Mouse (Mus musculus) adrenal gland (tissue): ENCODE data around the gene 4931428F04Rik.

Experiments
- intact Hi-C: fragments of 180-260 bp; cut with DNase I; formaldehyde crosslinking; loops from one replicate; pipeline ENCODE4 v1.15.1; 2025

The 4931428F04Rik gene

GRCm38 (mm10) chr8:105264024-105264982 lies 25.4 kb downstream of the 4931428F04Rik start, which contains the start of the genes Tradd and Fbxl8:
Tradd (minus strand) TSS chr8:105264609.
Fbxl8 (plus strand) TSS chr8:105264648.
- intact Hi-C loops: loop anchor here (5.0 kb wide), 1 partner anchor 37 kb away; the partner anchor contains the start of gene D230025D16Rik

GRCm38 (mm10) chr8:105263244-105263912 lies 26.3 kb downstream of the 4931428F04Rik start:
- intact Hi-C loops: loop anchor here (5.0 kb wide), 1 partner anchor 36 kb away; the partner anchor contains the start of gene D230025D16Rik

DNA sequence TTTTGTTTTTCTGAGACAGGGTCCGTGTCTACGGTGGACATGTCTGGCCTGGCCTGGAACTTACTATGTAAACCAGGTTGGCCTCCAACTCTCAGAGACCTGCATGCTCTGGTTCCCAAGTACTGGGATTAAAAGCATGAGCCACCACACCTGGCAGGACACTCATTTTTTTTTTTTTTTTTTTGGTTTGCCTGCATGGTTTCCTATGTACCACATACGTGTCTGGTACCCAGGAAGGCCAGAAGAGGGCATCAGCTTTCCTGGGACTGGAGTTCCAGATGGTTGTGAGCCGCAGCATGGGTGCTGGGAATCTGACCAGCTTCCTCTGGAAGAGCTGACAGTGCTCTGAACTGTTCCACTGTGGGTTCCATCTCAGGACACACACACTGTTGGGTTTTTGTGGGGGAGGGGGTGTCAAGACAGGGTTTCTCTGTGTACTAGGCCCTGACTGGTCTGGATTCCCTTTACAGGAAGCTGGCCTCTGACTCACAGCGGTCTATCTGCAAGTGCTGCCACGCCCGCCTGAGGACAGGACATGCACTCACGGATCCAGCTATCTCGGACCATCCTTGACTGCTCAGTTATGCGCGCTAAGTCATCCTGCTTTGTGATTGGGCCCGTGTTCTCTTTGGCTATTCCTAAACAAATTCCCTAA lies 28.2 kb downstream of the 4931428F04Rik start:
- intact Hi-C loops: loop anchor here (5.0 kb wide), 1 partner anchor 34 kb away; the partner anchor contains the start of gene D230025D16Rik

DNA sequence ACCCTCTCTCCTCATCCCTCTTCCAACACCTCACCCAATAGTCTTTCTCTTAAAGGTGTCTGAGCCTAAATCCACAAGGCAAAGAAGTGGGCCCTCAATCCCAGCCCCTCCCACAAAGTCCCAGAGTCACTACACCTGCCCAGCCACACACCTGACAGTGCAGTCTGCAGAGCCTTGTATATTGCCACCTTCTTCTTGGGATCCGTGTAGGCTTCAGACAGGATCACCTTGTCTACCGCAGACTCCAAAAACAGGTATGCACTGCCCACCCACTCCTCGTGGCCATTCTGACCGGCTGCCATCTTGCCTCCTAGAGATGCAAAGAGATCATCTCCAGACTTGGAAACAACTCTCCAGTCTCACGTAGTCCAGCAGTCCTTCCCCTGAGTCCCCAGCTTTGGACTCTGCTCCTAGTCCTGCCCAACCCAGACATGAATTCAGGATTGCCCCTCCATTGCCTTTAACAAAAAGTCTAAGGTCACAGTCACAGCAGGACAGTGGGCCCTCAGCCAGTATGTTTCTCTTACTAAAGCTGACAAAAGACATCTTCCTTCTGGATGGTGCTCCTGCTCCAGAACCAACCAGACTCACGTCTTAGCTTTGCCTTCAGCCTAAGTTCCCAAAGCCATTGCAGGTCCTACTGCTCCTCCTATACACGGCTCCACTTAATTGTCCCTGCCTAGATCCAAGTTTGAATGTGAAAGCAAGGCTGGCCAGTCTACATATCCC lies 29.1 kb downstream of the 4931428F04Rik start:
- intact Hi-C loops: loop anchor here (5.0 kb wide), 1 partner anchor 33 kb away; the partner anchor contains the start of gene D230025D16Rik

- intact Hi-C loops: loop anchor here (5.0 kb wide), 2 partner anchors 33 to 138 kb away; partner anchors contain the start of gene D230025D16Rik
These were observed 29.8 kb downstream of the 4931428F04Rik start for GRCm38 (mm10) chr8:105259721-105260320.

GRCm38 (mm10) chr8:105258911-105259720 lies 30.5 kb downstream of the 4931428F04Rik start:
- intact Hi-C loops: loop anchor here (5.0 kb wide), 1 partner anchor 137 kb away; no protein-coding TSS in a partner anchor

- intact Hi-C loops: loop anchor here (5.0 kb wide), 1 partner anchor 135 kb away; no protein-coding TSS in a partner anchor
These were observed 32.1 kb downstream of the 4931428F04Rik start for GRCm38 (mm10) chr8:105257318-105258114.

DNA sequence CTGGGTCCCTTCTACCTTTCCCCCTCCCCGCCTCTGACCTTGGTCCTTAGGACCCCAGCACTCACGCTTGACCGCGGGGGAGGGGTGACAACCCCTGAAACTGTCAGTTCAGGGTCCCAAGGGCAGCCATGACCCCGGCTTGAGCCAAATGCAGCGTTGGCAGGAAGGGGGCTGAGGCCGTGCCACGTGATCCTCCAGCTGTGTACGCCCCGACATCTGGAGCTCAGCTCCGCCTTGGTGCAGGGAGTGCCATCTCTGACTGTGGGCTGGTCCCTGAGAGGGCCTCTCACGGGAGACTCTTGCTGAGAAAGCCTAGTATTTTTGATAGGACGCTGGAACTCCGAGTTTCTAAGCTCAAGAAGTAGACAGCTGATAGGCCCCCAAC lies 34.7 kb downstream of the 4931428F04Rik start, which contains the start of gene B3gnt9:
Gene B3gnt9 (minus strand): TSS at position 188 of the 385 bp plus-strand sequence.
- intact Hi-C loops: loop anchor here (5.0 kb wide), 1 partner anchor 133 kb away; no protein-coding TSS in a partner anchor

DNA sequence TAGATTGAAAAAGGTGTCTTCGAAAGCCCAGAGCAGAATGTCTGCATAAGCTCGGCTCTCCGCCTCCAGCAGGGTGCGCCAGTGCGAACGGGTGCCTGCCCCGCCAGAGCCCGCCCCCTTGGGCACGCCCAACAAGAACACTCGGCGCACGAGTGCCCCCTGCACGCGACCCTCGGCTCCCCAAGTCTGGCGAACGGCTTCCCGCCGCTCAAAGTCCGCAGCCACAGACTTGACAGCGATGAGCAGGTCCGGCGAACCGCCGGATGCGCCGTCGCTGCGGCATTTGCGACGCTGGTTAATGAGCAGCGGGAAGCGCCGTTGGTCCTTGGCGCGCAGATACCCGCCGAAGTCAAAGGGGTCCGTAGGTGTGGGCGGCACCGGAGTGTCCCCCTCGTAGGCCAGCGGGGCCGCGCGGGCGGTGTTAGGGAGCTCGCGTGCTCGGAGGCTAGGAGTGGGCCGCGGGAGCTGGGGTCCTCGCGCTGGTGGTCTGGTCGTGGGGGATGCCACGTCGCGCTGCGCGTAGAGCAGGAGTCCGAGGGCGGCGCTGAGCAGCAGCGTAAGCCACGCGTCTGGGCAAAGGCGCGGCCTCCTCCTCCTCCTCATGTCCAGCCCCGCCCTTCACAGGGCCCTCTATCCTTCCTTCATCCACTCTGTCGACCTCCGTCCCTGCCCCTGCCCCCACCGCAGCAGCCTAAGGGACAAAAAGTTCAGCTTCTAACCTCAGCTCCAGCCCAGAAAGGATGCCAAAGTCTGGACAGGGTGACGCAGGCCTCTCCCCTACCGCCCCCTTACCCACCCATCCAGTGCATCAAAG lies 35.3 kb downstream of the 4931428F04Rik start:
- intact Hi-C loops: no loop called here

GRCm38 (mm10) chr8:105253766-105254151 lies 35.9 kb downstream of the 4931428F04Rik start:
- intact Hi-C loops: no loop called here

DNA sequence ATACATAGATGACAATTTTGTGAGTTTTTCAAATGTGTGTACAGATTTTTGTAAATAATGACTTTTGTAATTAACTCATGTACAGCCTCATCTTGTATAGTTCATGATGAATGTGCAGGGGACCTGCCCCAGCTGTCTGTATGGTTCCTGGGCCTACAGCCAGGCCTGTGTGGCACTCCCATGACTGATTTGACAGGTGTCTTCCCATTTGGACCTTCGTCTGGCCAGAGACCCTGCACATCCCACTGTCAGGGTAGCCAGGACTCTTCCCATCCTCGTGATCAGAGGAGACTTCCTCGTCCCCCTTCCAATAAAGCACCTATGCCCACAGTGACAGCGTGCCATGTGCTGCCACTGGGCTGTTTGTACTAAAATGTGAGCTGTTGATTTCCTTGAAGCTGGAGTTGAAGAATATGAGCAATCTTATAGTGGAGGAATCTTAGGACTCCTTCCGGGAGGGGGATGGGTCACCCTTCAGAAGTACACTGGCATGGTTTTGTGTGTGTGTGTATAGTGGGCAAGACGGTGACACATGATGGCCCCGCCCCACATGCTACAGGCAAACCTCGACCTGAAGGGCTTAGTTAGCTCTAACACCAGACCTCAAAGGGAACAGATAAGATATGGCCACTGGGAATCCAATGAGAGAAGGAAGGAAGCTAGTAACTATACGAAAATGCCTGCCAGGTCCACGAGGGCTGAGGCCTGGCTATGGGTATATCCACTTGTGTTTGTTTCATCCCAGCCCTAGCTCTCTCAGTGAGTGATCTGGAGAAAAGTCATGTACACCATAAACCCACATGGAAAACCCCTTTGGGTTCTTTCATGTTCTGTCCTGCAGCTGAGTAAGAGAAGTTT lies 36.8 kb downstream of the 4931428F04Rik start:
- intact Hi-C loops: no loop called here

- intact Hi-C loops: no loop called here
These were observed 37.7 kb downstream of the 4931428F04Rik start for GRCm38 (mm10) chr8:105251954-105252353.

DNA sequence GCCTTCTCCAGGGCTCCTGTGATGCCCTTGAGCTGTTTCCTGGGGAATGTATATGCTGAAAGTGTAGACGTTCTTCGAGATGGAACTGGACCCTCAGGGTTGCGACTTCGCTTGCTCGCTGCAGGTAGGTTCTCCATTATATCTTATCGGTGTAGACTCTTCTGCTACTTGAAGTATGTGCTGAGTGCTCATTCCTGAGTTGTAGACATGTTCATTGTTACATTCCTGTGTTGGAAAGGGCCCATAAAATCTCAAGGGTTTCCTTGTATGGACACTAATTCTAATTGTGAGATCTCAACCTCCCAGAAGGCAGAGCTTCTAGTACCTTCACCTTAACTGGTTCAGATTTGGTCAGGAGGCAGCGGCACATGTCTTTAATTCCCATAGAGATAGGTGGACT lies 48.6 kb downstream of the 4931428F04Rik start:
- intact Hi-C loops: no loop called here

DNA sequence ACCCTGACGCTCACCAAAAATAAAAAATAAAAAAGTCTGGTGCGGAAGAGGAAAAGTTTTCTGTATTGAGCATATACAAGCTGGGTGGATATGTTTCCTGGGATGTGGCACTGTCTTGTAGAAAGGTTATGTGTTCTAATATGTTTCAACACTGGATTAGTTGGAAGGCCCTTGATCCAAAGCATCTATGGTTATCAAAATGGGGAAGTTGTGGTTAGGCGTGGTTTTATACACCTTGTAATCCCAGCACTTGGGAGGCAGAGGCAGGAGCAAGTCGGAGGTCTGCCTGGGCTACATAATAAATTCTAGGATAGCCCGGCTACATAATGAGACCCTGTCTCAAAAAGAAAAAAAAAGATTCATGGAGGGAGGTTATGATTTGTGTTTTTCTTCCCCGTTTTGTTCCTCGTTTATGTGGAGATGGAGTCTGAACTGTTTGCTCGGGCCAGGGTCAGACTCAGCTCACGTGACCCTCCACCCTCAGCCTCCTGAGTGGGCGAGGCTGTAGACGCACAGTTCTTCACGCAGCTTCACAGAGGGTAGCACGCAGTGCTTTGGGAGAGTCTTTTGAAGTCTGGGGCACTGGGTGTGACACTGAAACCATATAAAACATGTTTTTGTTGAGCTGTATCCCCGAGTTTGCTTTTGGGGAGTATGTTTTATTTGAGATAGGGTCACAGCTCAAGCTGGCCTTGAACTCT lies 52.1 kb downstream of the 4931428F04Rik start:
- intact Hi-C loops: no loop called here

DNA sequence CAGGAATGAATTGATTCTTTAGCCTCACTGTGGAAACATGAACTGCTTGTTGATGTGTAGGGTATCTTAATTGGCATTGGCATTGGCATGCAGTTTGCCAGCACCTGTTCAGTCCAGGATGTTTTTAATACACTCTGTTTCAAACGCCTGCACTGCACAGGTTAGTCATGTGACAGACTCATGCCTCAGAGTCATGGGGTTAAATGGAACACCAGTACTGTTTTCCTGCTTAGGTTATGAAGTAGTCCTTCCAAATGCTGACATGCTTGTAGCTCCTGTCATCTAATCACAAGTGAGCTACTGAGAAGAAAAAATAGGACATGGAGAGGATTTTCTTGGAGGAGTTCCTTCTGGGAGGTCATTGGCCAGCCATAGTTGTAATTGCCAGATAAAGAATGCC lies 54.5 kb downstream of the 4931428F04Rik start:
- intact Hi-C loops: no loop called here
